Mouse (Mus musculus): Measurements from ENCODE around the gene Sh3bp1.

- TF ChIP-seq CTCF (IDR thresholded peaks at IDR 0.05; ENCODE audit: low read depth, low read length) (no peak), POLR2AphosphoS5 (IDR thresholded peaks at IDR 0.05; ENCODE audit: insufficient replicate concordance, low read depth, low read length) (no peak), GATA2 (IDR thresholded peaks at IDR 0.05; ENCODE audit: borderline replicate concordance, low read depth, low read length) (no peak)
Observed at GRCm38 (mm10) chr15:78959537-78959936, 60.0 kb downstream of the Sh3bp1 start.
